Mouse (Mus musculus): ENCODE measurements around the gene Tomm6. TPM values are rescaled to one million over a fixed set of nuclear protein-coding genes. Genes with fewer than 3 reads are reported as not detected.

The Tomm6 gene
- polyA plus RNA-seq, 1 experiment from 2014 or later: 368 TPM

Other genes starting within 250 kb of the Tomm6 start
- gene Taf8, start 186.1 kb downstream of the Tomm6 start, polyA plus RNA-seq (2016; fragmentation: Nextera tagmentation; extraction: Ambion mirVana): 31.1 and 32.9 TPM in 2 replicates
- gene Ccnd3, start 183.3 kb downstream of the Tomm6 start, polyA plus RNA-seq (2016; fragmentation: Nextera tagmentation; extraction: Ambion mirVana): 124 and 137 TPM in 2 replicates
- gene Bysl, start 76.9 kb downstream of the Tomm6 start, polyA plus RNA-seq (2016; fragmentation: Nextera tagmentation; extraction: Ambion mirVana): 32.7 and 33.7 TPM in 2 replicates
- gene Med20, start 76.8 kb downstream of the Tomm6 start, polyA plus RNA-seq (2016; fragmentation: Nextera tagmentation; extraction: Ambion mirVana): 38.5 and 41.5 TPM in 2 replicates
- 1.6 and 2.7 TPM in 2 replicates for gene Gm20517, start 76.8 kb downstream of the Tomm6 start, polyA plus RNA-seq (2016; fragmentation: Nextera tagmentation; extraction: Ambion mirVana)
- gene Usp49, start 57.7 kb downstream of the Tomm6 start, polyA plus RNA-seq (2016; fragmentation: Nextera tagmentation; extraction: Ambion mirVana): 11.1 and 12.2 TPM in 2 replicates
- gene Frs3, start 644 bp upstream of the Tomm6 start, polyA plus RNA-seq (2016; fragmentation: Nextera tagmentation; extraction: Ambion mirVana): 11.1 and 11.9 TPM in 2 replicates
- 0.40 and 0.60 TPM in 2 replicates for gene Gm21981, start 6.1 kb upstream of the Tomm6 start, polyA plus RNA-seq (2016; fragmentation: Nextera tagmentation; extraction: Ambion mirVana)
- 0.91 and 1.0 TPM in 2 replicates for gene Prickle4, start 6.3 kb upstream of the Tomm6 start, polyA plus RNA-seq (2016; fragmentation: Nextera tagmentation; extraction: Ambion mirVana)
- not detected in 2 replicates for gene Pgc, start 38.5 kb upstream of the Tomm6 start, polyA plus RNA-seq (2016; fragmentation: Nextera tagmentation; extraction: Ambion mirVana)
- 1.7 and 2.4 TPM in 2 replicates for gene Tfeb, start 48.6 kb upstream of the Tomm6 start, polyA plus RNA-seq (2016; fragmentation: Nextera tagmentation; extraction: Ambion mirVana)
- 7.2 and 9.9 TPM in 2 replicates for gene Mdfi, start 146.3 kb upstream of the Tomm6 start, polyA plus RNA-seq (2016; fragmentation: Nextera tagmentation; extraction: Ambion mirVana)
- 22.6 and 24.3 TPM in 2 replicates for gene Foxp4, start 236.3 kb upstream of the Tomm6 start, polyA plus RNA-seq (2016; fragmentation: Nextera tagmentation; extraction: Ambion mirVana)